Mouse (Mus musculus): ENCODE results near the gene Ywhab. TPM values are rescaled to one million over a fixed set of nuclear protein-coding genes. Genes with fewer than 3 reads are reported as not detected.

Gene Ywhab
- total RNA-seq (2021): 100 to 1,000 TPM; 248 to 255 TPM
- long read RNA-seq, experiment 1, transcript Ywhab-201 (6 exons, 3,013 nt): major isoform, 287 of 490 reads
- long read RNA-seq, experiment 1, partial matches to known transcripts: 76 of 490 reads
- long read RNA-seq, experiment 1, other reads (novel, unspliced or antisense): 127 of 490 reads
- long read RNA-seq, experiment 2, transcript Ywhab-201 (6 exons, 3,013 nt): major isoform, 256 of 320 reads
- long read RNA-seq, experiment 2, partial matches to known transcripts: 40 of 320 reads
- long read RNA-seq, experiment 2, other reads (novel, unspliced or antisense): 24 of 320 reads

- DNase-seq: no peak
Measured at GRCm38 (mm10) chr2:163994654-163994976, at the start of gene Ywhab. TSS of gene Ywhab (plus strand) at chr2:163994960.

DNA sequence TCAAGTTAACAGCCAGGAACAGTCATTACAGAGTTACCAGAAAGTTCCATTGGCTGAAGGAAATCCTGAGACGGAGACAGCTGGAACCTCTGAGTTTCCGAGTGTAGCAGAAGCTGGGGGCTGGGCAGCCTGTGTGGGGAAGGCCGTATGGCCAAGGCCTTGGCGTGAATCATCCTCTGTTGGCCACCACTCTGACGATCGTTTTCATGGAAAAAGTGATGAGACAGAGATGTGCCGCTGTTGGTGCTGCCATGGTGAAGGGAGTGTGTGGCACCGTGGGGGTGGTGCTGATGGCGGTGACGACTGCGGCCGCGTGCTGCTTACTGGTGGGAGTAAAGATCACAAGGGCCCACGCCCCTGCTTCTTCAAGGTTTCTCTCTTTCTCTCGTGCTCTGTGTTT lies 48.5 kb upstream of the Ywhab start:
- DNase-seq: peak; percentile 84

DNA sequence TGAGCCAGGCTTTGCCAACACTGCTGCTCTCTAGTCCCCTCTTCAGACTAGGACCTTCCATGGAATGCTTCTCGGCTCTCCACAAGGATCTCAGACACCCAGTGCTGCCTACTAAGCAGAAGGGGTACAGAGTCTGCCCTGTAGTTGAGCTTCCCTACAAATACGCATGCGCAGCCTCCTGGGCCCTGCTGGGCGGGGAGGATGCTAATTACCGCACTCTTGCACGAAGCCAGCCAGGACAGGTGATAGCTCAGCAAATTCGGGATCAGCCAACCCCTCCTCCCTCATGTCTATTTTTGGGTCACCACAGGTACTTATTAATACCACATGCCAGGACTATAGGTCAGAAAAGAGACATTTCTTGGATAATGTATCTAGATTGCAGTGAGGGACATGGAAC lies 46.8 kb upstream of the Ywhab start:
- DNase-seq: no peak

DNA sequence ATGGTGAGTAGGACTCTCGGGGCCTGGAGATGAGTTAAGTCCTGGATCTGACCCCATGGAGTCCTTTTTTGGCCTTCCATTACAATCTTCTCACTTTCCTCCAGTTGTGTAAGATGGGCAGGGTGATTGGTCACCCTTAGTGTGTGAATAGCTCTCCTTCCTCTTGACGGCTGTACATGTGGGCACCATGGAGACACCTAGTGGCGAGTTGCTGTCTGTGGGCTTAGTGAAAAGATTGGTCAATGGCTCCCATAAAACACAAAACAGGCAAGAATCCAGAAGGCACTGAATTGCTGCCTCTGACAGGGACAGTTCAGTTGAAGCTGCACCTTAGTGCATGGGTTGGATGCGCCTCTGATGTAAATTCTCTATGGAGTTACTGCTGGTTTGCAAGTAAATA lies 43.0 kb upstream of the Ywhab start:
- DNase-seq: peak; percentile 80

DNA sequence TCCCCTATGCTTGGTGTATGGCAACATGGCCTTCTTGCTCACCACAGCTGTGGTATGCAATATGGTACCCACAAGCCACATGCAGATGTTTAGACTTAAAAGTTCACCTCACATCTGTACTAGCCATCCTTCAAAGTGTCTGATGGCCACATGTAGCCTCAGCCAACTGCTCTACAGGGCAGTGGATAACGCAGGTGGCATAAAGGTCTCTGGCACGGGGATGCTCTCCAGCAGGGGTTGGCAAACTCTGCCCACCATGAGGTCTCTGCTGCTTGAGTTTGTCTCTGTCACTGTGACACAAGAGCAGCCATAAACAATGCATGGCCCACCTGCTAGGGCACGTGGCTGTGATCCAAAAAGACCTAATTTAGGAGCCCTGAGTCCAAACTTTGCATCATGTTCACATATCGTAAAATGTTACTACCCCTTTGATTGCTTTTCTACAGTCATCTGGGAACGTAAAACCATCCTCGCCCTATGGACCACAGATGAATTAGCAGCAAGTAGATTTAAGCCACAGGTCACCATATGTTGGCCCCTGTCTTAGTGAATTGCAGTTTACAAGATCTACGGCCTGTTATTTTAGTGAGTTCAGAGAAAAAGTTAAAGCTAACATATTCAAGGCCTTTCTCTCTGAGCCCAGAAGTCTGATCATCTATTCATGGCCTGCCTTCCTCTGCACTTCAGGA lies 41.0 kb upstream of the Ywhab start:
- no peak for DNase-seq

GRCm38 (mm10) chr2:163964606-163965560 lies 29.9 kb upstream of the Ywhab start:
- peak; percentile 53 for DNase-seq

- DNase-seq: no peak
Measured at GRCm38 (mm10) chr2:163965706-163966105, 29.1 kb upstream of the Ywhab start.

- DNase-seq: peak; percentile 83
Measured at GRCm38 (mm10) chr2:163968581-163968980, 26.2 kb upstream of the Ywhab start.

DNA sequence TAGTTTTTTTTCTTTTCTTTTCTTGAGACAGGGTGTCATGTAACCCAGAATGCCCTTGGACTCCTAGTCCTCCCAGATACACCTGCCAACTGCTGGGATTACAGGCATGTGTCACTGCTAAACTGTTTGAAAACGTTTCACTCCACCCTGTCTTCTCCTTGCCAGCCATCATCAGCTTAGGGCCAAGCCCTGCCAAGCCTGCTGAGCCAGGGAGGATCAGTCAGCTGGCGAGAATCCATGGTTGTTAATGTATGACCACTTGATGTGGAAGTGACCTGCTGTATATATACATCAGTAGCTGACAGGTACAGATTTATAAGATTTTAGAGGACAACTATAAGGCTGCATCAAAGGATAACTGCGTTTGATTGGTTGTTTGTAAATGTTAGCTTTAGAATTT lies 24.4 kb upstream of the Ywhab start:
- no peak for DNase-seq

GRCm38 (mm10) chr2:163974056-163974455 lies 20.7 kb upstream of the Ywhab start:
- DNase-seq: no peak

- peak; percentile 64 for DNase-seq
Measured at GRCm38 (mm10) chr2:163976448-163976847, 18.3 kb upstream of the Ywhab start.

GRCm38 (mm10) chr2:163987233-163987632 lies 7.5 kb upstream of the Ywhab start:
- no peak for DNase-seq

DNA sequence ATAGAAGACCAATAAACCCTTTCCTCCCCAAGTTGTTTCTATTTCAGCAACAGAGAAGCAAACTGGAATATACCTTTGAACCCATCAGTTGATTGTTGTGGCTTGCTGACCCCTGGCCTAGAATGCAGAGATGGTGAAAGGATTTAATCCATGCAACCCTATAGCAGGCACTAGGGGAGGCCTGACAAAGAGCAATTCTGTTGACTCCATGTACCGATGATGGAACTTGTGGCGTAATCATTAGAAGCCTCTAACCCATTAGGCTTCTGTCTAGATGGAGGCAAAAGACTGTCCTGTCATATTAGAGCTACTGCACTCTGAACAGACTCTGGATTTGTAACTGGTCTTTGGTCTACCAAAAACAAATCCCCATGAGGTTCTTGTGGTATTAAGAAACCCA lies 1.9 kb upstream of the Ywhab start:
- no peak for DNase-seq

GRCm38 (mm10) chr2:163994977-163995862 lies 460 bp downstream of the Ywhab start:
- peak; percentile 96 for DNase-seq

DNA sequence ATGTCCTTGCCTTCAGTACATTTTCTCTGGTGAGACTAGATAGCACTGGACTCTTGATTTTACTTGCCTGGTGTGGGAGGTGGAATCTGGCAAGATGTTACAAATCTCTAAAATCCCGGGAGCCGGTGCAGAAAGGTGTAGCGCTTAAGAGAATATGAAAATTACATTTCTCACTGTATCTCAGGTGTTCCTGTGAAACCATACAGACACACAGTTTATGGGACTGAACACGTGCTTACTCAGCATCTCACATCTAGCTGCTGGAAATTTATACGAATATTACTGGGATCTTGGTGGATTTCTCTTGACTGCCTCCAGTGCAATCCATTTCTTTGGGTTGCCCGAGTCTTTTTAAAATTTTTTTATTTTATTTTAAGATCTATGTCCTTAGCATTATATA lies 1.5 kb downstream of the Ywhab start:
- DNase-seq: no peak

DNA sequence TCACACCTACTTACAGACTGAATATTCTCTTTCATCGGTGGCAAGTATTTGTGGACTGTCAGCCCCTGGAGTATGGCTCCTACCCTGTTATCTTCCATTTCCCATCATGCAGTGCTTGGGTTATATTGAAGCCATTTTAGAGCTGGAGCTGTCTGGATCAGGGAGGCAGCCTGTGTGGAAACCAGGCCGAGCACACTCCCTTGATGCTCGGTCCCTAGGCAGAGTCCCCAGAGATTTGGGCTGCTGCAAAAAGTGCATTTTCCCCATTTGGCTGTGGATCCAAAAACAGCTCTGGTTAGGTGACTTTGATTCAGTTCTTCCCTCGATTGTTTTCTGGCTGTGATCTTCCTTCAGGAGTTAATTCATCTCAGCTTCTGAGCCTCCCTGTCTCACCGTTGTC lies 2.1 kb downstream of the Ywhab start:
- DNase-seq: peak; percentile 55

- DNase-seq: no peak
Measured at GRCm38 (mm10) chr2:163998981-163999380, 4.2 kb downstream of the Ywhab start.

- no peak for DNase-seq
Measured at GRCm38 (mm10) chr2:164002637-164003036, 7.9 kb downstream of the Ywhab start.

DNA sequence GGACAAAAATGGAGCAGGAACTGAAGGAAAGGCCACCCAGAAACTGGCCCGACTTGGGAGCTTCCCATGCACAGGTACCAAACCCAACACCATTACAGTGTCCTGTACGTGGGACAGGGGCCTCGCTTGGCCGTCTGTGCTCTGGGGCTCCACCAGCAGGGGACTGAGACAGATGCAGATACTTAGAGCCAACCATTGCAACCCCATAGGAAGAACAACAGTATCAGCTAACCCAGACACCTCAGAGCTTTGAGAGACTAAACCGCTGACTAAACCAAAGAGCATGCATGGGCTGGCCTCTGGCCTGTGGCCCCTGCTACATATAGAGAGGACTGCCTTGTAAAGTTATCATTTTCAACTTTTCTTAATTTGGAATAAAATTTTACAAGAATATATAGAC lies 9.7 kb downstream of the Ywhab start:
- DNase-seq: no peak

GRCm38 (mm10) chr2:164006932-164007331 lies 12.2 kb downstream of the Ywhab start:
- peak; percentile 35 for DNase-seq

GRCm38 (mm10) chr2:164007547-164007946 lies 12.8 kb downstream of the Ywhab start:
- no peak for DNase-seq

- DNase-seq: no peak
Measured at GRCm38 (mm10) chr2:164007987-164008545, 13.3 kb downstream of the Ywhab start.
